Mouse (Mus musculus): ENCODE results near the gene Olfr74. TPM values are rescaled to one million over a fixed set of nuclear protein-coding genes. Genes with fewer than 3 reads are reported as not detected.
"Not testable (repeated sequence)": the region's sequence is repeated elsewhere in the genome, so short reads cannot be mapped to it uniquely, and the experiment has no call there.

Gene Olfr74
- polyA plus RNA-seq (2012; rRNA removed) = not detected in 2 replicates

GRCm38 (mm10) chr2:87974563-87974962 lies at the start of gene Olfr74:
Gene Olfr74, minus strand, starts transcription at chr2:87974663.
- no peak for DNase-seq
- Histone ChIP-seq H3K4me1 (ENCODE audit: control insufficient read depth, insufficient read depth, low read length) (no peaks in the 10 kb centered on the region), H3K4me3 (replicated peaks; ENCODE audit: extremely low read depth, low read depth, low read length) (no peak within 1 kb of the TSS)
- TF ChIP-seq CTCF (IDR thresholded peaks at IDR 0.05; ENCODE audit: insufficient read depth, low read length) (no peak), POLR2A (IDR thresholded peaks at IDR 0.05; ENCODE audit: borderline replicate concordance, extremely low read depth, low read depth, low read length) (no peak)
- 58% methylated on average over 3 of the region's 3 CpGs for WGBS

GRCm38 (mm10) chr2:88022474-88022873 lies 48.0 kb upstream of the Olfr74 start, which contains the start of gene Olfr1161:
Gene Olfr1161, plus strand, starts transcription at chr2:88022774.
- not testable (repeated sequence) for H3K4me1 ChIP-seq (ENCODE audit: control insufficient read depth, insufficient read depth, low read length); DNase-seq; H3K4me3 ChIP-seq (replicated peaks; ENCODE audit: extremely low read depth, low read depth, low read length)
- WGBS = 75% methylated on average over 1 of the region's 1 CpGs

- H3K4me3 ChIP-seq (replicated peaks; ENCODE audit: extremely low read depth, low read depth, low read length) = no peak within 1 kb of the TSS
- H3K4me1 ChIP-seq (ENCODE audit: control insufficient read depth, insufficient read depth, low read length) = no peaks in the 10 kb centered on the region
- TF ChIP-seq CTCF (IDR thresholded peaks at IDR 0.05; ENCODE audit: insufficient read depth, low read length) (no peak), POLR2A (IDR thresholded peaks at IDR 0.05; ENCODE audit: borderline replicate concordance, extremely low read depth, low read depth, low read length) (no peak)
- no peak for DNase-seq
Measured at GRCm38 (mm10) chr2:88007515-88008318, 33.3 kb upstream of the Olfr74 start, which contains the start of gene Olfr1160. Gene Olfr1160, minus strand, starts transcription at chr2:88008268.

GRCm38 (mm10) chr2:87989813-87990212 lies 15.3 kb upstream of the Olfr74 start, which contains the start of gene Olfr1158:
Gene Olfr1158, plus strand, starts transcription at chr2:87990113.
- Histone ChIP-seq H3K4me1 (ENCODE audit: control insufficient read depth, insufficient read depth, low read length) (no peaks in the 10 kb centered on the region), H3K4me3 (replicated peaks; ENCODE audit: extremely low read depth, low read depth, low read length) (no peak within 1 kb of the TSS)
- no peak for DNase-seq
- TF ChIP-seq CTCF (IDR thresholded peaks at IDR 0.05; ENCODE audit: insufficient read depth, low read length) = no peak
- TF ChIP-seq POLR2A (IDR thresholded peaks at IDR 0.05; ENCODE audit: borderline replicate concordance, extremely low read depth, low read depth, low read length) = no peak

- DNase-seq = no peak
- no peak within 1 kb of the TSS for H3K4me3 ChIP-seq (replicated peaks; ENCODE audit: extremely low read depth, low read depth, low read length)
- H3K4me1 ChIP-seq (ENCODE audit: control insufficient read depth, insufficient read depth, low read length) = no peaks in the 10 kb centered on the region
- TF ChIP-seq CTCF (IDR thresholded peaks at IDR 0.05; ENCODE audit: insufficient read depth, low read length) (no peak), POLR2A (IDR thresholded peaks at IDR 0.05; ENCODE audit: borderline replicate concordance, extremely low read depth, low read depth, low read length) (no peak)
- WGBS = 96% methylated on average over 4 of the region's 4 CpGs
Measured at GRCm38 (mm10) chr2:87968199-87968598, 6.3 kb downstream of the Olfr74 start, which contains the start of gene Olfr1157. Gene Olfr1157, minus strand, starts transcription at chr2:87968299.

- Histone ChIP-seq H3K4me1 (ENCODE audit: control insufficient read depth, insufficient read depth, low read length) (no peaks in the 10 kb centered on the region), H3K4me3 (replicated peaks; ENCODE audit: extremely low read depth, low read depth, low read length) (no peak within 1 kb of the TSS)
- TF ChIP-seq CTCF (IDR thresholded peaks at IDR 0.05; ENCODE audit: insufficient read depth, low read length) = no peak
- TF ChIP-seq POLR2A (IDR thresholded peaks at IDR 0.05; ENCODE audit: borderline replicate concordance, extremely low read depth, low read depth, low read length) = no peak
- no peak for DNase-seq
Measured at GRCm38 (mm10) chr2:87953000-87953399, 21.5 kb downstream of the Olfr74 start, which contains the start of gene Olfr1156. Gene Olfr1156, minus strand, starts transcription at chr2:87953100.

- WGBS = 94% methylated on average over 1 of the region's 1 CpGs
- DNase-seq = no peak
Measured at GRCm38 (mm10) chr2:87945037-87945436, 29.4 kb downstream of the Olfr74 start, which contains the start of gene Olfr1155. Gene Olfr1155, minus strand, starts transcription at chr2:87945137.

More at GRCm38 (mm10) chr2:87945037-87945436, 29.4 kb downstream of the Olfr74 start, which contains the start of gene Olfr1155:
- no peak for TF ChIP-seq CTCF (IDR thresholded peaks at IDR 0.05; ENCODE audit: insufficient read depth, low read length)
- Histone ChIP-seq H3K4me3 (replicated peaks; ENCODE audit: extremely low read depth, low read depth, low read length) (no peak within 1 kb of the TSS), H3K4me1 (ENCODE audit: control insufficient read depth, insufficient read depth, low read length) (no peaks in the 10 kb centered on the region)

Other genes starting within 250 kb of the Olfr74 start
- not detected in 2 replicates for gene Olfr1138, start 234.7 kb downstream of the Olfr74 start, polyA plus RNA-seq (2012; rRNA removed)
- gene Olfr1140, start 230.9 kb downstream of the Olfr74 start, polyA plus RNA-seq (2012; rRNA removed) = not detected in 2 replicates
- gene Olfr1141, start 220.7 kb downstream of the Olfr74 start, polyA plus RNA-seq (2012; rRNA removed) = not detected in 2 replicates
- not detected in 2 replicates for gene Olfr152, start 195.2 kb downstream of the Olfr74 start, polyA plus RNA-seq (2012; rRNA removed)
- not detected in 2 replicates for gene Olfr1143, start 174.1 kb downstream of the Olfr74 start, polyA plus RNA-seq (2012; rRNA removed)
- gene Olfr1145, start 164.8 kb downstream of the Olfr74 start, polyA plus RNA-seq (2012; rRNA removed) = not detected in 2 replicates
- not detected in 2 replicates for gene Olfr1148, start 144.1 kb downstream of the Olfr74 start, polyA plus RNA-seq (2012; rRNA removed)
- gene Olfr1150-ps1, start 130.7 kb downstream of the Olfr74 start, polyA plus RNA-seq (2012; rRNA removed) = not detected in 2 replicates
- not detected in 2 replicates for gene Olfr1151, start 118.8 kb downstream of the Olfr74 start, polyA plus RNA-seq (2012; rRNA removed)
- gene Olfr1152, start 108.2 kb downstream of the Olfr74 start, polyA plus RNA-seq (2012; rRNA removed) = not detected in 2 replicates
- gene Olfr1153, start 79.7 kb downstream of the Olfr74 start, polyA plus RNA-seq (2012; rRNA removed) = not detected in 2 replicates
- gene Olfr1154, start 69.5 kb downstream of the Olfr74 start, polyA plus RNA-seq (2012; rRNA removed) = not detected in 2 replicates
- gene Olfr1155, start 29.5 kb downstream of the Olfr74 start, polyA plus RNA-seq (2012; rRNA removed) = not detected in 2 replicates
- not detected in 2 replicates for gene Olfr1156, start 21.6 kb downstream of the Olfr74 start, polyA plus RNA-seq (2012; rRNA removed)
- gene Olfr1157, start 6.4 kb downstream of the Olfr74 start, polyA plus RNA-seq (2012; rRNA removed) = not detected in 2 replicates
- gene Olfr1158, start 15.4 kb upstream of the Olfr74 start, polyA plus RNA-seq (2012; rRNA removed) = not detected in 2 replicates
- not detected in 2 replicates for gene Olfr1160, start 33.6 kb upstream of the Olfr74 start, polyA plus RNA-seq (2012; rRNA removed)
- gene Olfr1161, start 48.1 kb upstream of the Olfr74 start, polyA plus RNA-seq (2012; rRNA removed) = not detected in 2 replicates
- not detected in 2 replicates for gene Olfr73, start 63.0 kb upstream of the Olfr74 start, polyA plus RNA-seq (2012; rRNA removed)
- not detected in 2 replicates for gene Olfr1162, start 76.5 kb upstream of the Olfr74 start, polyA plus RNA-seq (2012; rRNA removed)
- not detected in 2 replicates for gene Olfr1163, start 97.2 kb upstream of the Olfr74 start, polyA plus RNA-seq (2012; rRNA removed)
- not detected in 2 replicates for gene Olfr1164, start 119.3 kb upstream of the Olfr74 start, polyA plus RNA-seq (2012; rRNA removed)
- gene Olfr1166, start 153.6 kb upstream of the Olfr74 start, polyA plus RNA-seq (2012; rRNA removed) = not detected in 2 replicates
- not detected in 2 replicates for gene Olfr1167, start 180.5 kb upstream of the Olfr74 start, polyA plus RNA-seq (2012; rRNA removed)
- gene Olfr1168, start 207.2 kb upstream of the Olfr74 start, polyA plus RNA-seq (2012; rRNA removed) = not detected in 2 replicates